Mouse (Mus musculus) CH12.LX (cell line): ENCODE data around the gene Mlana. TPM values are rescaled to one million over a fixed set of nuclear protein-coding genes. Genes with fewer than 3 reads are reported as not detected.

Source experiments
- DNase-seq: peaks from one replicate; pipeline ENCODE4 v3.0.0-alpha.2; 2013; ENCODE audit errors: extremely low read depth
- H3K27ac ChIP-seq: 2 replicates; pipeline ENCODE4 v1.5.1; 2012; ENCODE audit warnings: low read depth, mild to moderate bottlenecking, control low read depth, moderate library complexity; ENCODE audit not compliant: insufficient read depth
- H3K27me3 ChIP-seq: replicated peaks from 2 replicates; pipeline ENCODE3; 2012; ENCODE audit warnings: inconsistent platforms
- H3K36me3 ChIP-seq, 2 experiments: replicated peaks in 1 of 2; 2 replicates each; pipeline versions ENCODE3 to v1.6.1; 2012; ENCODE audit warnings: inconsistent platforms in 1 of 2, low read length in 1 of 2, mild to moderate bottlenecking in 1 of 2, mixed read lengths in 1 of 2, moderate library complexity in 1 of 2; ENCODE audit not compliant: control insufficient read depth in 1 of 2, insufficient read depth in 1 of 2
- H3K4me1 ChIP-seq, 2 experiments: 2 replicates each; pipeline ENCODE4 v1.6.1; 2012; ENCODE audit warnings: inconsistent platforms in 1 of 2, moderate library complexity in 1 of 2; ENCODE audit not compliant: insufficient read depth in 2 of 2, control insufficient read depth in 1 of 2
- H3K4me2 ChIP-seq: 2 replicates; pipeline ENCODE4 v1.6.1; 2012; ENCODE audit warnings: low read depth, mild to moderate bottlenecking, control low read depth; ENCODE audit not compliant: poor library complexity, insufficient read depth, severe bottlenecking
- H3K4me3 ChIP-seq, 3 experiments: fragments of 150-350 bp in 1 of 3; sonication (generic) in 1 of 3; replicated peaks in 1 of 3; 2 replicates each; pipeline versions ENCODE3 to v1.5.1; 2011 to 2012; ENCODE audit warnings: low read depth in 2 of 3, low read length in 2 of 3, mild to moderate bottlenecking in 2 of 3, moderate library complexity in 2 of 3, control low read depth in 1 of 3, improper control_type of control experiment in 1 of 3, inconsistent platforms in 1 of 3, mixed read lengths in 1 of 3; ENCODE audit not compliant: poor library complexity in 1 of 3
- H3K79me2 ChIP-seq: replicated peaks from 2 replicates; pipeline ENCODE4 v1.6.1; 2012; ENCODE audit warnings: mild to moderate bottlenecking, moderate library complexity; ENCODE audit not compliant: control insufficient read depth, poor library complexity, insufficient read depth, severe bottlenecking; ENCODE audit errors: extremely low read depth
- H3K9ac ChIP-seq: 2 replicates; pipeline ENCODE4 v1.6.1; 2012; ENCODE audit warnings: low read depth, mild to moderate bottlenecking, control low read depth, moderate library complexity; ENCODE audit not compliant: insufficient read depth
- H3K9me3 ChIP-seq: replicated peaks from 2 replicates; pipeline ENCODE3; 2012; ENCODE audit warnings: low read length, inconsistent platforms, mixed read lengths
- BHLHE40 ChIP-seq: IDR thresholded peaks from 2 replicates; pipeline ENCODE4 v1.6.1; 2011; ENCODE audit warnings: mild to moderate bottlenecking, low read depth, low read length, improper control_type of control experiment
- CHD1 ChIP-seq: IDR thresholded peaks from 2 replicates; pipeline ENCODE4 v1.6.1; 2012; ENCODE audit warnings: low read depth, low read length, improper control_type of control experiment, inconsistent platforms
- CTCF ChIP-seq, 2 experiments: IDR thresholded peaks in 1 of 2; conservative IDR thresholded peaks in 1 of 2; 2 replicates each; pipeline ENCODE4 v1.5.1; 2011 to 2012; ENCODE audit warnings: low read depth in 2 of 2, low read length in 2 of 2, improper control_type of control experiment in 1 of 2, inconsistent platforms in 1 of 2, mild to moderate bottlenecking in 1 of 2, moderate library complexity in 1 of 2
- E2F4 ChIP-seq: IDR thresholded peaks from 2 replicates; pipeline ENCODE4 v1.6.1; 2011; ENCODE audit warnings: low read depth, low read length, improper control_type of control experiment; ENCODE audit not compliant: insufficient replicate concordance
- EP300 ChIP-seq: IDR thresholded peaks from 2 replicates; pipeline ENCODE4 v1.6.1; 2011; ENCODE audit warnings: low read length, improper control_type of control experiment
- ETS1 ChIP-seq: conservative IDR thresholded peaks from 2 replicates; pipeline ENCODE4 v1.6.1; 2012; ENCODE audit warnings: low read depth, mild to moderate bottlenecking, inconsistent platforms, low read length, improper control_type of control experiment, moderate library complexity
- MAFK ChIP-seq: IDR thresholded peaks from 2 replicates; pipeline ENCODE4 v1.6.1; 2011; ENCODE audit warnings: low read length, improper control_type of control experiment; ENCODE audit not compliant: insufficient replicate concordance
- MAX ChIP-seq: IDR thresholded peaks from 2 replicates; pipeline ENCODE4 v1.6.1; 2011; ENCODE audit warnings: low read length, improper control_type of control experiment
- MAZ ChIP-seq: IDR thresholded peaks from 2 replicates; pipeline ENCODE4 v1.6.1; 2012; ENCODE audit warnings: low read depth, mild to moderate bottlenecking, inconsistent platforms, low read length, improper control_type of control experiment, moderate library complexity
- MEF2A ChIP-seq: IDR thresholded peaks from 2 replicates; pipeline ENCODE4 v1.6.1; 2014; ENCODE audit warnings: low read depth, mild to moderate bottlenecking, inconsistent platforms, low read length, improper control_type of control experiment, borderline replicate concordance
- MXI1 ChIP-seq: IDR thresholded peaks from 2 replicates; pipeline ENCODE4 v1.6.1; 2011; ENCODE audit warnings: mild to moderate bottlenecking, low read depth, low read length, improper control_type of control experiment
- MYC ChIP-seq: IDR thresholded peaks from 2 replicates; pipeline ENCODE4 v1.6.1; 2011; ENCODE audit warnings: low read depth, mild to moderate bottlenecking, improper control_type of control experiment, low read length
- NELFE ChIP-seq: IDR thresholded peaks from 2 replicates; pipeline ENCODE4 v1.6.1; 2011; ENCODE audit warnings: low read depth, low read length, improper control_type of control experiment
- PAX5 ChIP-seq: IDR thresholded peaks from 2 replicates; pipeline ENCODE4 v1.6.1; 2012; ENCODE audit warnings: low read length, inconsistent platforms, mixed read lengths
- POLR2A ChIP-seq: IDR thresholded peaks from 2 replicates; pipeline ENCODE4 v1.6.1; 2011; ENCODE audit warnings: low read depth, mild to moderate bottlenecking, improper control_type of control experiment, low read length
- RAD21 ChIP-seq: IDR thresholded peaks from 2 replicates; pipeline ENCODE4 v1.6.1; 2011; ENCODE audit warnings: low read depth, mild to moderate bottlenecking, low read length, improper control_type of control experiment, moderate library complexity
- RCOR1 ChIP-seq: conservative IDR thresholded peaks from 2 replicates; pipeline ENCODE4 v1.6.1; 2012; ENCODE audit warnings: low read depth, mild to moderate bottlenecking, inconsistent platforms, low read length, improper control_type of control experiment
- SIN3A ChIP-seq: IDR thresholded peaks from 2 replicates; pipeline ENCODE4 v1.6.1; 2012; ENCODE audit warnings: low read length, improper control_type of control experiment, inconsistent platforms
- SMC3 ChIP-seq: IDR thresholded peaks from 2 replicates; pipeline ENCODE4 v1.6.1; 2011; ENCODE audit warnings: low read depth, low read length, improper control_type of control experiment
- TBP ChIP-seq: conservative IDR thresholded peaks from 2 replicates; pipeline ENCODE4 v1.6.1; 2011; ENCODE audit warnings: low read depth, low read length, improper control_type of control experiment
- TCF12 ChIP-seq: IDR thresholded peaks from 2 replicates; pipeline ENCODE4 v1.6.1; 2014; ENCODE audit warnings: low read depth, mild to moderate bottlenecking, inconsistent platforms, low read length, improper control_type of control experiment
- UBTF ChIP-seq: IDR thresholded peaks from 2 replicates; pipeline ENCODE4 v1.6.1; 2012; ENCODE audit warnings: low read depth, mild to moderate bottlenecking, inconsistent platforms, low read length, improper control_type of control experiment, moderate library complexity
- USF1 ChIP-seq: IDR thresholded peaks from 2 replicates; pipeline ENCODE4 v1.6.1; 2014; ENCODE audit warnings: low read depth, mild to moderate bottlenecking, inconsistent platforms, low read length, improper control_type of control experiment
- ZKSCAN1 ChIP-seq: IDR thresholded peaks from 2 replicates; pipeline ENCODE4 v1.6.1; 2012; ENCODE audit warnings: low read depth, inconsistent platforms, low read length, improper control_type of control experiment, borderline replicate concordance
- ZMIZ1 ChIP-seq: IDR thresholded peaks from 2 replicates; pipeline ENCODE4 v1.6.1; 2012; ENCODE audit warnings: low read depth, mild to moderate bottlenecking, inconsistent platforms, low read length, improper control_type of control experiment
- ZNF384 ChIP-seq: IDR thresholded peaks from 2 replicates; pipeline ENCODE4 v1.6.1; 2012; ENCODE audit warnings: low read depth, low read length, improper control_type of control experiment, inconsistent platforms
- dilution Hi-C: fragments of 300-500 bp; cut with MboI; formaldehyde crosslinking; loops from 2 replicates; pipeline ENCODE4 v1.14.3; 2020; ENCODE audit warnings: low sequenced_read_pairs; ENCODE audit not compliant: extremely low pct_unique_long_range_greater_than_20kb, extremely low pct_ligation_motif_present
- in situ Hi-C: fragments of 300-500 bp; cut with MboI; formaldehyde crosslinking; loops from 3 replicates; pipeline ENCODE4 v1.14.3; 2019; ENCODE audit warnings: low sequenced_read_pairs, low pct_ligation_motif_present, low pct_unique_long_range_greater_than_20kb, mixed read lengths
- polyA plus RNA-seq: library from polyadenylated mRNA; unstranded; fragments of >175 nt; gene quantifications from 2 replicates; pipeline ENCODE4 v1.2.1, GENCODE M21; 2012; ENCODE audit warnings: low read depth; ENCODE audit not compliant: insufficient read length
- total RNA-seq, 2 experiments: library from RNA; depleted of rRNA; stranded (reverse); fragments of 300-350 nt in 1 of 2; fragments of >200 nt in 1 of 2; gene quantifications; 2 replicates each; pipeline ENCODE4 v1.2.3; 2012 to 2014

Gene Mlana
- total and polyA plus RNA-seq, 3 experiments: not detected

- TF ChIP-seq MAZ: no peak
- TF ChIP-seq MEF2A: no peak
- no peak for TF ChIP-seq ETS1
- no peak for TF ChIP-seq CHD1
- no peak for TF ChIP-seq MAX
- TF ChIP-seq ZMIZ1: no peak
- TF ChIP-seq ZKSCAN1: no peak
- no peak for TF ChIP-seq SIN3A
- no peak for TF ChIP-seq MXI1
- TF ChIP-seq SMC3: no peak
- TF ChIP-seq RCOR1: no peak
- TF ChIP-seq PAX5: no peak
- Histone ChIP-seq H3K27ac (no peak overlapping the region), H3K4me1 (peaks cover 4 to 16% of the 10 kb centered on the region in 2 experiments; a peak in 3 of 4 replicates), H3K79me2 (no peaks in the 10 kb centered on the region), H3K4me2 (no peak overlapping the region), H3K9ac (no peak overlapping the region), H3K4me3 (no peak overlapping the region), H3K36me3 (no peaks in the 10 kb centered on the region), H3K9me3 (no peaks in the 10 kb centered on the region), H3K27me3 (no peaks in the 10 kb centered on the region)
- in situ Hi-C loops (loop anchor here (10.0 kb wide), 2 partner anchors 144 to 444 kb away; partner anchors contain the start of gene Ranbp6), dilution Hi-C loops (no loop called here)
- no peak for DNase-seq
These were observed 26.5 kb upstream of the Mlana start for GRCm38 (mm10) chr19:29671160-29671559.

GRCm38 (mm10) chr19:29672660-29673059 lies 25.0 kb upstream of the Mlana start:
- in situ Hi-C loops: loop anchor here (10.0 kb wide), 2 partner anchors 142 to 442 kb away; partner anchors contain the start of gene Ranbp6

GRCm38 (mm10) chr19:29674946-29675345 lies 22.7 kb upstream of the Mlana start:
- dilution Hi-C loops: no loop called here
- H3K4me2 ChIP-seq: no peak overlapping the region
- DNase-seq: no peak
- H3K27me3 ChIP-seq: no peaks in the 10 kb centered on the region
- no peak overlapping the region for H3K27ac ChIP-seq
- H3K79me2 ChIP-seq: no peaks in the 10 kb centered on the region
- in situ Hi-C loops: loop anchor here (10.0 kb wide), 2 partner anchors 140 to 440 kb away; partner anchors contain the start of gene Ranbp6
- no peaks in the 10 kb centered on the region for H3K36me3 ChIP-seq
- H3K9ac ChIP-seq: no peak overlapping the region
- no peak overlapping the region for H3K4me3 ChIP-seq
- TF ChIP-seq CHD1: no peak
- TF ChIP-seq TBP: no peak
- TF ChIP-seq CTCF (conservative IDR thresholded peaks at IDR 0.05 in 1 of 2, IDR thresholded peaks at IDR 0.05 in 1 of 2; ENCODE audit: low read depth in 2 of 2, low read length in 2 of 2): no peak
- no peak for TF ChIP-seq MAZ
- no peak for TF ChIP-seq POLR2A
- TF ChIP-seq MXI1: no peak
- TF ChIP-seq MYC: no peak
- TF ChIP-seq TCF12: no peak
- TF ChIP-seq ZNF384: no peak
- TF ChIP-seq E2F4: no peak
- TF ChIP-seq USF1: no peak
- no peak for TF ChIP-seq NELFE
- TF ChIP-seq UBTF: no peak
- TF ChIP-seq RCOR1: no peak
- no peak for TF ChIP-seq PAX5
- TF ChIP-seq SIN3A: no peak
- no peak for TF ChIP-seq BHLHE40
- no peak for TF ChIP-seq MAFK
- TF ChIP-seq RAD21: no peak
- no peak for TF ChIP-seq EP300
- H3K4me1 ChIP-seq: peaks cover 0 to 23% of the 10 kb centered on the region in 2 experiments; a peak in 2 of 4 replicates
- no peaks in the 10 kb centered on the region for H3K9me3 ChIP-seq

More at GRCm38 (mm10) chr19:29672660-29673059, 25.0 kb upstream of the Mlana start:
- H3K27me3 ChIP-seq: no peaks in the 10 kb centered on the region
- no peak overlapping the region for H3K27ac ChIP-seq
- dilution Hi-C loops: no loop called here
- H3K9me3 ChIP-seq: no peaks in the 10 kb centered on the region
- DNase-seq: no peak
- H3K4me1 ChIP-seq: peaks cover 4 to 23% of the 10 kb centered on the region in 2 experiments; a peak in 3 of 4 replicates
- no peak overlapping the region for H3K4me2 ChIP-seq
- no peaks in the 10 kb centered on the region for H3K79me2 ChIP-seq
- no peak for TF ChIP-seq MAZ
- no peaks in the 10 kb centered on the region for H3K36me3 ChIP-seq
- H3K4me3 ChIP-seq: no peak overlapping the region
- no peak overlapping the region for H3K9ac ChIP-seq
